Mouse (Mus musculus) spleen, adult 12 weeks (tissue): ENCODE measurements around the gene Gm10762.
A peak's percentile ranks its signal among the peaks of the same experiment; 100 is the strongest.
"Not testable (repeated sequence)": the region's sequence is repeated elsewhere in the genome, so short reads cannot be mapped to it uniquely, and the experiment has no call there.

ENCODE experiments used
- DNase-seq: peaks from one replicate; pipeline ENCODE4 v3.0.0; 2022; ENCODE audit warnings: low spot score

Gene Gm10762

GRCm38 (mm10) chr2:128967661-128968441 lies at the start of gene Gm10762:
Gene Gm10762 (minus strand): TSS chr2:128967725.
- peak; percentile 65 for DNase-seq

DNA sequence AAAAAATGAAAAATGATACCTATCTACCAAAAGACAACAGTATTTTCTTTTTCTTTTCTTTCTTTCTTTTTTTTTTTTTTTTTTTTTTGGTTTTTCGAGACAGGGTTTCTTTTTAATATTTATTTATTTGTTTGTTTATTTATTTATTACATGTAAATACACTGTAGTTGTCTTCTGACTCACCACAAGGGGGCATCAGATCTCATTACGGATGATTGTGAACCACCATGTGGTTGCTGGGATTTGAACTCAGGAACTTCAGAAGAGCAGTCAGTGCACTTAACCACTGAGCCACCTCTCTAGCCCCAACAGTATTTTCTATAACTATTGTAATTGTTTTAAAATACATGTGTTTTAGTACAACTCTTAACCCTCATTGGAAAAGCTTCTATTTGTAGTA lies 41.3 kb upstream of the Gm10762 start:
- not testable (repeated sequence) for DNase-seq

- no peak for DNase-seq
Measured at GRCm38 (mm10) chr2:129006194-129006749, 38.7 kb upstream of the Gm10762 start.

DNA sequence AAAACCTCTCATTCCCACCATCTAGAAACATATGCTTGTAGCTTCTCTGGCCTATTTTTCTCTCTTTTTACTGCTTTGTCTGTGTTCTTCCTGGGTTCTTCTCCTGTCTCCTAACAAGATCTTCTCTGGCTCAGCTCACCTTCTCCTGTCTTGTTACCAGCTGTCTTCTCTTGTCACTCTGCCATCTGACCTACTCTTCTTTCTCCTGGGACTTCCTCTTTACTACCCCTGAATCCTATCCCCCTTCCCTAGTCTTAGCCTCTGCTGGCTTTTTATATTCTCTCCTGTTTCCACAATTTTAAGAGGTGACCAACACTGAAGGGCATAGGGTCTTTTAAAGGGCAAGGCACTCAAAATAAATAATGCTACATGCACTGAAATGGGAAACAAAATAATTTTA lies 37.3 kb upstream of the Gm10762 start:
- DNase-seq: no peak

GRCm38 (mm10) chr2:128984746-128985145 lies 17.2 kb upstream of the Gm10762 start:
- no peak for DNase-seq

GRCm38 (mm10) chr2:128975572-128975971 lies 8.0 kb upstream of the Gm10762 start:
- DNase-seq: no peak

DNA sequence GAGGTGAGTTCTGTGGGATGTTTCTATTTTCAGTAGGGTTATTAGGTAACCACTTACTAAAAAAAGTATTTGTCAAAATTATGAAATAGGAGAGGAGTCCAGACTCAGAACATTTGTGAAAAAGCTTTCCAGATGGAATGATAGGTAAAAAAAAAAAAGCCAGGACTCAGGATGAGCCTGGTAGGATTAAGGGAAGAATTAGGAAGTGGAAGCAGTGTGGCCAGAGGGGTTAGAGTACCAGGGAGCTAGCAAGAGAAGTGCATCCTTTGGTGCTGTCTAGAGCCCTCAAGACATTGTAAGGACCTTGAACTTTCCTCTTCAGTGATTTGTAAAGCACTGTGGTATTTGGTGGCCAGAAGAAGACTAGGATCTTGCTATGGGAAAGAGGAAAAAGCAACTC lies 4.8 kb upstream of the Gm10762 start:
- no peak for DNase-seq

DNA sequence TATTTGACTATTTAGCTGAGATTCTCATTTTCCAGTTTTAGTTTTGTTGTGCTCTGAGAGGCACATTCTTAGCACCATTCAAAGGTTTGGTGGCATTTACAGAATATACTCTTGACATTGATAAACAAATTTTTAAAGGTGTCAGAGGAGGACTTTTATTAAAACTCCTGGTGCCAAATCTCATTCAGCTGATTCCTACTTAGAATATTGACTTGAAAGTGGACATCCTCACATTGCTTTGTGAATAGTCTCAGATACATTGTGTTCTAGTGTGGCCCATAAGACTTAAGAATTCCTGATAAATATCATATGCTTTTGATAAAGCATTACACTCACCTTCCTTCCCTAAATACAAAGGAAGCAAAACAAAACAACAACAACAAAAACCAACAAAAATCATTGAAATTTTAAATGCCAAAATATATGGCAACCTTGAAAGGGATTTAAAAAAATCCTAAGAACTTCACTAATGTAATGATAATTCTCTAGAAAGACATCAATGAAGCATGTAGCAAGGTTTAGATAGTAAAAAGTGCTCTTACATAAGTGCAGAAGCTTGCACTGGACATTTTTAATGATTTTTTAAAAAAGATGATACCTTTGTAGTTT lies 1.1 kb upstream of the Gm10762 start:
- no peak for DNase-seq

DNA sequence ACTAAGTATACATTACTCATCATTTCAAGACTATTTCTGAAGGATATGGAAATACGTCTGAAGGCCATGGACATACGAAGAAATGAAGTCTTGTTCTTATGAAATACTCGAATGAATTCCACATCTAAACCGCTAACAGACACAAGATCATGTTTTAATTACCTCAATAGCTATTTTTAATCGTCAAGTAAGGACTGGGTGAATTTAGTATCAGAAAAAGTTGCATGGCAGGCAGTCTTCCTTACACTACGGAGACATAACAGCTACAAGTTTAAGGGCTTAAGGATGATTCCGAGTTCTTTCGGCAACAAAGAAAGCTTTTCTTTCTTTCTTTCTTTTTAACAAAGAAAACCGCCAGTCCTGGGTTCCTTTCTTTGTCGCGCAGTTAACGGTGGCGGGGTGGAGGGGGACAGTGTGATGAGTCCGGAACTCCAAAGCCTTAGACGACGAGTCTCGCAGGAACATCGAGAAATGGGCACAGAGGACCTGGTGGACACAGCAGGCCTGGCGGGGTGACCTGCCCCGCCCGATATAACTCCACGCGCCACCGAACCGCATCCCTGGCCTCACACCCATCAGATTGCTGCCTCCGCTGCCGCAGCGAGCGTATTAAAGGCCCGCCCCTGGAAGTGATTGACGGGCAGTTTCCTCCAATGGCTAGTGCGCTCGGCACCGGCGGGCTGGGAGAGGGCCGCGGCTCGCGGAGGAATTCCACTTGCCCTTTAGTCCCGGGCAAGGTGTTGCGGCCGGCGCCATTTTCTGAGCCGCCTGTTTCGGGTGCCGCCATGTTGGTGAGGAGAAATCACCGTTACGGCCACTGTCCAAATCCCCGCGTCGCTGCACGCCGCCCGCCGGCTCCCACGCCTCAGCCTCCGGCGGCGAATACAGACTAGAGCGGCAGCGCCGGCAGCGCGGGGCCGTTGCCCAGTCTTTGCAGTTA lies 614 bp downstream of the Gm10762 start, which contains the start of gene Zc3h6:
Gene Zc3h6, plus strand, starts transcription at position 762 of the 940 bp plus-strand sequence.
- peak; percentile 99 for DNase-seq

DNA sequence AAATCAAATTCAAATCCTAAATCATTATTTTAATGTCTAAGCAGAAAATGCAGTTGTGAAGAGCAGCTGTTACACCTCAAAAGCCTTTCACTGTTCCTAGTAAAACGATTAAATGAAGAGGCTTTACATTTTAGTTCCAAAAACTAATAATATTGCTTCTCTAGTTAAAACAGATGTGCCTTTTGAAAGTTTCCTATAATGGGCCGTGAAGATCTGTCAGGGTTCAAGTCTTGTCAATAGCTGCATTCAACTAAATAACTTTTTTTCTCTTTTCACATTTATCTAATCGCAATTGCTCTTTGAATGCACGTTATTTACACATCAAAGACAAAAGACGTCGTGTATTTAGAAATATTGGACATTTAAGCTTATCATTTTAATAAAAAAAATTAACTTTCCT lies 1.3 kb downstream of the Gm10762 start:
- DNase-seq: no peak

GRCm38 (mm10) chr2:128965505-128966105 lies 1.9 kb downstream of the Gm10762 start:
- no peak for DNase-seq

- DNase-seq: no peak
Measured at GRCm38 (mm10) chr2:128954186-128954585, 13.3 kb downstream of the Gm10762 start.

GRCm38 (mm10) chr2:128947962-128948588 lies 19.4 kb downstream of the Gm10762 start:
- no peak for DNase-seq

GRCm38 (mm10) chr2:128943538-128944528 lies 23.7 kb downstream of the Gm10762 start, which contains the start of gene Zc3h8:
Gene Zc3h8 (minus strand): TSS chr2:128944077.
- DNase-seq: peak; percentile 96

DNA sequence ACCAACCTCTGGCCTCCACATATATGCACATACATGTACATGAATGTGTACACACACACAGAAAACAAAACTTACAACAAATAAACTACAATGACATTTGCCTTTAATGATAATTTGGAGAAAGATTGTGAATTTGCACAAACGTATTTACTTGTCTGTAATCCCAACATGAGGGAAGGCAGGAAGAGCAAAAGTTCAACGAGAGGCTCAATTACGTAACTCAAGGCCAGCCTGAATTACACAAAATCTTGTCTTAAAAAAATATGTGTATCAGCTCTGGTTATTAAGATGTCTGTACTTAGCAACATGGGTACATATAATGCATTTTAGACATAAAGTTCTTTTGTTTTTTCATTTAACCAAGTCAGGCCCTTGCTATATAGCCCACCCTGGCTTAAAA lies 31.3 kb downstream of the Gm10762 start:
- no peak for DNase-seq

DNA sequence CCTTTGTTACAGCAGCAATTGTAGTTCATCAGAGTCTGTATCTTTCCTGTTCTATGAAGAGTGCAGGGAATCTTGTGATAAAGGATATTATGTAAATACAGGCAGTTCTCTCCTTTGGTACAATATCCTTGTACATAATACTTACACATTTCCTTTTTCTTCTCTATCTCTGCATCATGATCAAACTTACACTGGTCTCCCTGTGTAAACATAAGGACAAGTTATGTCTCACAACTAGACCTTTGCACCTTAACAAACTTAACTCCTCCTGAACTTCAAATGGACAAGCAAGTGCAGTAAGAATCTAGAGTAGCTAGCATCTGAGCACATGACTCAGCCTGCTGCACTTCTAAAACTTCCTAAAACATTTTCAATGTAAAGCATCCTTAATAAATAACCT lies 36.8 kb downstream of the Gm10762 start:
- no peak for DNase-seq

DNA sequence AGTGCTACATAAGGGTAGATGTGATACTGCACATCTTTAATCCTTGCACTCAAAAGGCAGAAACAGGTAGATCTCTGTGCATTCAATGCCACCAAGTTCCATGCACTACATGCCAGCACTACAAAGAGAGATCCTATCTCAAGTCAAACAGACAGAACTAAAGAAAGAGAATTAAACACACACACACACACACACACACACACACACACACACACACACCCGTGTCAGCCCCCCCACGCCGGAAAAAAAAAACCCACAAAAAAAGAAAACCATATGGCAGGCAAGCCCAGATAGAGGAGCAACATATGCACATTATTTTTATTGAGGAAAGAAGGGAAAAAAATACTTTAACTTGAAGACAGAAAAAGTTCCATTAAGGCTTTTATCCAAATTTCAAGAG lies 39.1 kb downstream of the Gm10762 start:
- DNase-seq: no peak

DNA sequence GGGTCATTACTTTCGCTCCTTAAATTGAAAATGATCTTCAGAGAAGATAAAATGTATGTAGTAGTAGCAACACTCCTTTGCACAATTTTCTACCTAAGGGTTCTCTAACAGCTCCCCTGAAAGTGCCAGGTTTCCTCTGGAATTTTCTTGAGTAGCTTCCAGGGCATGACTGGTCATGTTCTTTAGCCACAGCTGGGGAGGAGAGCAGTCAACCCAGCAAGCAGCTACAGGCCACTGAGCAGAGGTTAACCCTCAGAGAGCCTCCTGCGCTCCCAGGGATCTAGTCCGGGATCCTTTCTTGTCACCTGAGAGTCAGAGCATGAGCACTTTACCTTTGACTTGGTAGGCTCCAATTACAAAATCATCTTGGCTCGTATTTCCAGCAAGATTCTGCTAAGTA lies 42.7 kb downstream of the Gm10762 start:
- no peak for DNase-seq
